Mouse (Mus musculus) erythroid progenitor cell, adult 5-6 weeks (primary cell): ENCODE results near the gene Scamp3. TPM values are rescaled to one million over a fixed set of nuclear protein-coding genes. Genes with fewer than 3 reads are reported as not detected.

Experiments used
- ATAC-seq: replicated peaks from 2 replicates; pipeline ENCODE4 v1.8.0; 2016; ENCODE audit warnings: moderate number of reproducible peaks, mild to moderate bottlenecking, moderate TSS enrichment, inconsistent platforms; ENCODE audit not compliant: poor library complexity, low FRiP score, severe bottlenecking
- total RNA-seq, 2 experiments: library from RNA; stranded (forward) in 1 of 2; stranded (reverse) in 1 of 2; fragments of 150-400 nt in 1 of 2; fragments of 186-747, 209-891 nt in 1 of 2; gene quantifications; 2 replicates each; pipeline versions ENCODE4 v1.2.3 to v1.2.4; 2015 to 2017; ENCODE audit warnings: low replicate concordance in 2 of 2

Scamp3 gene
- total RNA-seq, 2 experiments from 2014 or later: 3.6 to 19.3 TPM

- ATAC-seq: no peak
These were observed 41.0 kb downstream of the Scamp3 start for GRCm38 (mm10) chr3:89218271-89218670.

GRCm38 (mm10) chr3:89219546-89219945 is 42.3 kb downstream of the Scamp3 start:
- no peak for ATAC-seq

- ATAC-seq: no peak
These were observed 43.9 kb downstream of the Scamp3 start for GRCm38 (mm10) chr3:89221167-89221566.

GRCm38 (mm10) chr3:89224796-89225195 is 47.5 kb downstream of the Scamp3 start:
- no peak for ATAC-seq

GRCm38 (mm10) chr3:89225321-89225815 is 48.1 kb downstream of the Scamp3 start:
- ATAC-seq: no peak

GRCm38 (mm10) chr3:89225918-89226317 is 48.6 kb downstream of the Scamp3 start:
- no peak for ATAC-seq

GRCm38 (mm10) chr3:89226361-89226760 is 49.1 kb downstream of the Scamp3 start:
- no peak for ATAC-seq

- ATAC-seq: no peak
These were observed 49.6 kb downstream of the Scamp3 start, which contains the start of gene Mtx1 for GRCm38 (mm10) chr3:89226900-89227299. Gene Mtx1 (minus strand): TSS chr3:89227088.

GRCm38 (mm10) chr3:89227307-89228179 is 50.3 kb downstream of the Scamp3 start:
- no peak for ATAC-seq

GRCm38 (mm10) chr3:89228180-89228549 is 50.9 kb downstream of the Scamp3 start:
- ATAC-seq: peak; percentile 76

- ATAC-seq: no peak
These were observed 51.6 kb downstream of the Scamp3 start, which contains the start of gene Muc1 for GRCm38 (mm10) chr3:89228836-89229235. Gene Muc1 (plus strand): TSS chr3:89229057.

- no peak for ATAC-seq
These were observed 52.0 kb downstream of the Scamp3 start for GRCm38 (mm10) chr3:89229276-89229675.

GRCm38 (mm10) chr3:89230561-89230960 is 53.3 kb downstream of the Scamp3 start:
- ATAC-seq: no peak

GRCm38 (mm10) chr3:89231345-89231744 is 54.1 kb downstream of the Scamp3 start:
- no peak for ATAC-seq

GRCm38 (mm10) chr3:89231772-89232275 is 54.6 kb downstream of the Scamp3 start:
- no peak for ATAC-seq

Other genes starting within 250 kb of the Scamp3 start
- gene Ash1l, start 226.9 kb upstream of the Scamp3 start, total RNA-seq (2015; ENCODE audit: low replicate concordance): 71.7 and 82.9 TPM in 2 replicates
- gene Ash1l, start 226.9 kb upstream of the Scamp3 start, total RNA-seq (2017; ENCODE audit: low replicate concordance): 69.7 and 70.7 TPM in 2 replicates
- gene Dap3, start 226.3 kb upstream of the Scamp3 start, total RNA-seq (2015; ENCODE audit: low replicate concordance): 63.8 and 81.7 TPM in 2 replicates
- gene Dap3, start 226.3 kb upstream of the Scamp3 start, total RNA-seq (2017; ENCODE audit: low replicate concordance): 18.3 and 46.8 TPM in 2 replicates
- gene Rusc1, start 84.2 kb upstream of the Scamp3 start, total RNA-seq (2015; ENCODE audit: low replicate concordance): 1.8 and 3.8 TPM in 2 replicates
- 3.5 TPM in 2 replicates for gene Rusc1, start 84.2 kb upstream of the Scamp3 start, total RNA-seq (2017; ENCODE audit: low replicate concordance)
- not detected in 2 replicates for gene Gm43738, start 76.4 kb upstream of the Scamp3 start, total RNA-seq (2015; ENCODE audit: low replicate concordance)
- not detected in 2 replicates for gene Gm43738, start 76.4 kb upstream of the Scamp3 start, total RNA-seq (2017; ENCODE audit: low replicate concordance)
- 20.1 and 28.5 TPM in 2 replicates for gene Fdps, start 75.5 kb upstream of the Scamp3 start, total RNA-seq (2015; ENCODE audit: low replicate concordance)
- 30.0 and 31.4 TPM in 2 replicates for gene Fdps, start 75.5 kb upstream of the Scamp3 start, total RNA-seq (2017; ENCODE audit: low replicate concordance)
- 13.8 and 16.6 TPM in 2 replicates for gene Pklr, start 41.3 kb upstream of the Scamp3 start, total RNA-seq (2015; ENCODE audit: low replicate concordance)
- gene Pklr, start 41.3 kb upstream of the Scamp3 start, total RNA-seq (2017; ENCODE audit: low replicate concordance): 5.5 TPM in 2 replicates
- gene Hcn3, start 17.3 kb upstream of the Scamp3 start, total RNA-seq (2015; ENCODE audit: low replicate concordance): not detected in 2 replicates
- gene Hcn3, start 17.3 kb upstream of the Scamp3 start, total RNA-seq (2017; ENCODE audit: low replicate concordance): 3.3 TPM in 1 of 2 replicates, not detected in the other
- gene Clk2, start 12.7 kb upstream of the Scamp3 start, total RNA-seq (2015; ENCODE audit: low replicate concordance): 42.5 and 52.8 TPM in 2 replicates
- 41.1 and 50.4 TPM in 2 replicates for gene Clk2, start 12.7 kb upstream of the Scamp3 start, total RNA-seq (2017; ENCODE audit: low replicate concordance)
- gene Fam189b, start 5.7 kb downstream of the Scamp3 start, total RNA-seq (2015; ENCODE audit: low replicate concordance): 5.0 and 5.4 TPM in 2 replicates
- gene Fam189b, start 5.7 kb downstream of the Scamp3 start, total RNA-seq (2017; ENCODE audit: low replicate concordance): 2.6 TPM in 1 of 2 replicates, not detected in the other
- 27.4 and 36.5 TPM in 2 replicates for gene Gba, start 25.5 kb downstream of the Scamp3 start, total RNA-seq (2015; ENCODE audit: low replicate concordance)
- gene Gba, start 25.5 kb downstream of the Scamp3 start, total RNA-seq (2017; ENCODE audit: low replicate concordance): 16.8 and 18.1 TPM in 2 replicates
- not detected in 2 replicates for gene Thbs3, start 37.7 kb downstream of the Scamp3 start, total RNA-seq (2015; ENCODE audit: low replicate concordance)
- not detected in 2 replicates for gene Thbs3, start 37.7 kb downstream of the Scamp3 start, total RNA-seq (2017; ENCODE audit: low replicate concordance)
- gene Mtx1, start 49.6 kb downstream of the Scamp3 start, total RNA-seq (2015; ENCODE audit: low replicate concordance): 8.6 and 21.0 TPM in 2 replicates
- 14.5 and 15.8 TPM in 2 replicates for gene Mtx1, start 49.6 kb downstream of the Scamp3 start, total RNA-seq (2017; ENCODE audit: low replicate concordance)
- not detected in 2 replicates for gene Muc1, start 51.6 kb downstream of the Scamp3 start, total RNA-seq (2015; ENCODE audit: low replicate concordance)
- gene Muc1, start 51.6 kb downstream of the Scamp3 start, total RNA-seq (2017; ENCODE audit: low replicate concordance): not detected in 2 replicates
- 39.0 and 64.2 TPM in 2 replicates for gene Krtcap2, start 68.5 kb downstream of the Scamp3 start, total RNA-seq (2015; ENCODE audit: low replicate concordance)
- 7.2 and 29.1 TPM in 2 replicates for gene Krtcap2, start 68.5 kb downstream of the Scamp3 start, total RNA-seq (2017; ENCODE audit: low replicate concordance)
- gene Trim46, start 68.8 kb downstream of the Scamp3 start, total RNA-seq (2015; ENCODE audit: low replicate concordance): 1.3 TPM in 1 of 2 replicates, not detected in the other
- not detected in 2 replicates for gene Trim46, start 68.8 kb downstream of the Scamp3 start, total RNA-seq (2017; ENCODE audit: low replicate concordance)
- gene Dpm3, start 81.9 kb downstream of the Scamp3 start, total RNA-seq (2015; ENCODE audit: low replicate concordance): 16.8 and 18.4 TPM in 2 replicates
- 8.3 TPM in 1 of 2 replicates, not detected in the other for gene Dpm3, start 81.9 kb downstream of the Scamp3 start, total RNA-seq (2017; ENCODE audit: low replicate concordance)
- gene Slc50a1, start 93.1 kb downstream of the Scamp3 start, total RNA-seq (2015; ENCODE audit: low replicate concordance): 17.7 and 35.6 TPM in 2 replicates
- 3.7 and 9.7 TPM in 2 replicates for gene Slc50a1, start 93.1 kb downstream of the Scamp3 start, total RNA-seq (2017; ENCODE audit: low replicate concordance)
- gene Efna1, start 103.7 kb downstream of the Scamp3 start, total RNA-seq (2015; ENCODE audit: low replicate concordance): not detected in 2 replicates
- not detected in 2 replicates for gene Efna1, start 103.7 kb downstream of the Scamp3 start, total RNA-seq (2017; ENCODE audit: low replicate concordance)
- not detected in 2 replicates for gene Efna3, start 145.5 kb downstream of the Scamp3 start, total RNA-seq (2015; ENCODE audit: low replicate concordance)
- gene Efna3, start 145.5 kb downstream of the Scamp3 start, total RNA-seq (2017; ENCODE audit: low replicate concordance): not detected in 2 replicates
- not detected in 2 replicates for gene Efna4, start 160.6 kb downstream of the Scamp3 start, total RNA-seq (2015; ENCODE audit: low replicate concordance)
- not detected in 2 replicates for gene Efna4, start 160.6 kb downstream of the Scamp3 start, total RNA-seq (2017; ENCODE audit: low replicate concordance)
- 6.5 and 13.8 TPM in 2 replicates for gene Adam15, start 172.5 kb downstream of the Scamp3 start, total RNA-seq (2015; ENCODE audit: low replicate concordance)
- 0.77 and 3.5 TPM in 2 replicates for gene Adam15, start 172.5 kb downstream of the Scamp3 start, total RNA-seq (2017; ENCODE audit: low replicate concordance)
- gene Dcst2, start 184.5 kb downstream of the Scamp3 start, total RNA-seq (2015; ENCODE audit: low replicate concordance): not detected in 2 replicates
- not detected in 2 replicates for gene Dcst2, start 184.5 kb downstream of the Scamp3 start, total RNA-seq (2017; ENCODE audit: low replicate concordance)
- not detected in 2 replicates for gene Dcst1, start 187.8 kb downstream of the Scamp3 start, total RNA-seq (2015; ENCODE audit: low replicate concordance)
- not detected in 2 replicates for gene Dcst1, start 187.8 kb downstream of the Scamp3 start, total RNA-seq (2017; ENCODE audit: low replicate concordance)
- gene Zbtb7b, start 217.3 kb downstream of the Scamp3 start, total RNA-seq (2015; ENCODE audit: low replicate concordance): 2.1 and 7.9 TPM in 2 replicates
- 5.1 and 8.9 TPM in 2 replicates for gene Zbtb7b, start 217.3 kb downstream of the Scamp3 start, total RNA-seq (2017; ENCODE audit: low replicate concordance)
- gene Lenep, start 225.3 kb downstream of the Scamp3 start, total RNA-seq (2015; ENCODE audit: low replicate concordance): 1.4 TPM in 1 of 2 replicates, not detected in the other
- gene Lenep, start 225.3 kb downstream of the Scamp3 start, total RNA-seq (2017; ENCODE audit: low replicate concordance): not detected in 2 replicates
- 1.1 and 5.4 TPM in 2 replicates for gene Flad1, start 234.4 kb downstream of the Scamp3 start, total RNA-seq (2015; ENCODE audit: low replicate concordance)
- gene Flad1, start 234.4 kb downstream of the Scamp3 start, total RNA-seq (2017; ENCODE audit: low replicate concordance): 0.68 and 1.3 TPM in 2 replicates
- 245 and 268 TPM in 2 replicates for gene Cks1b, start 240.9 kb downstream of the Scamp3 start, total RNA-seq (2015; ENCODE audit: low replicate concordance)
- gene Cks1b, start 240.9 kb downstream of the Scamp3 start, total RNA-seq (2017; ENCODE audit: low replicate concordance): 102 and 103 TPM in 2 replicates
- 77.1 and 79.3 TPM in 2 replicates for gene Shc1, start 241.0 kb downstream of the Scamp3 start, total RNA-seq (2015; ENCODE audit: low replicate concordance)
- gene Shc1, start 241.0 kb downstream of the Scamp3 start, total RNA-seq (2017; ENCODE audit: low replicate concordance): 49.7 and 59.3 TPM in 2 replicates